34 mouse cellular contexts compared by ENCODE assay signal in genomic region chr1:136103696-136104095, GRCm38 (mm10). TPM values are rescaled to one million over a fixed set of nuclear protein-coding genes. Genes with fewer than 3 reads are reported as not detected.
DNase-seq lines count a peak whose midpoint lies in the region; ATAC-seq and TF ChIP-seq lines count a peak whose summit lies in the region.
"Had no signal": no experiment of that assay in that cellular context is flagged by ENCODE, and none has a peak within 500 bp of the region (broad histone marks: within the 10 kb centered on the region; RNA-seq: fewer than 3 reads in every experiment).

No protein-coding gene starts in this region.

- H3K4me2 ChIP-seq in forebrain, embryonic 12.5 days, result no peak overlapping the region
- H3K4me2 ChIP-seq in forebrain, embryonic 11.5 days (ENCODE audit: low read depth, low read length, severe bottlenecking), result no peak overlapping the region
- no peak overlapping the region; the same call in 1 of the 2 replicates for H3K4me2 ChIP-seq in forebrain, embryonic 16.5 days (ENCODE audit: low read length)
- H3K4me2 ChIP-seq: embryonic facial prominence, embryonic 15.5 days; heart, embryonic 12.5 days; limb, embryonic 13.5 days; liver, embryonic 15.5 days; lung, embryonic 15.5 days; midbrain, embryonic 11.5 days; neural tube, embryonic 15.5 days; stomach, embryonic 15.5 days had no signal

- no peaks in the 10 kb centered on the region for H3K36me3 ChIP-seq in forebrain, embryonic 12.5 days (replicated peaks)
- H3K36me3 ChIP-seq in forebrain, embryonic 11.5 days (ENCODE audit: control insufficient read depth, insufficient read depth, low read length), result no peaks in the 10 kb centered on the region
- no peaks in the 10 kb centered on the region for H3K36me3 ChIP-seq in forebrain, embryonic 16.5 days (ENCODE audit: control insufficient read depth, insufficient read depth)
- H3K36me3 ChIP-seq: embryonic facial prominence, embryonic 10.5 days; embryonic facial prominence, embryonic 15.5 days; heart, embryonic 12.5 days; limb, embryonic 13.5 days; liver, embryonic 15.5 days; lung, embryonic 15.5 days; neural tube, embryonic 15.5 days; stomach, embryonic 15.5 days had no signal

- DNase-seq in forebrain, embryonic 11.5 days (ENCODE audit: low spot score), result no peak
- peak; percentile 75 for DNase-seq in left cerebral cortex, postnatal 4 days
- DNase-seq in left cerebral cortex, adult 11 months (ENCODE audit: low spot score), result no peak
- peak; percentile 49 for DNase-seq in brain, embryonic 14.5 days (ENCODE audit: low read depth)
- no peak for DNase-seq in kidney, postnatal 4 days
- DNase-seq: adrenal gland, postnatal 10 days; cerebellum, adult 11 months; cerebellum, adult 9-11 months; gastrocnemius, adult 2 months; heart, adult 2 months; heart, postnatal 4 days; kidney, adult 11 months; kidney, postnatal 14 days; right cerebral cortex, postnatal 25 days had no signal

- no peaks in the 10 kb centered on the region for H3K27me3 ChIP-seq in forebrain, embryonic 12.5 days
- no peaks in the 10 kb centered on the region for H3K27me3 ChIP-seq in forebrain, embryonic 11.5 days (ENCODE audit: control insufficient read depth, insufficient read depth, low read length)
- H3K27me3 ChIP-seq in forebrain, embryonic 16.5 days (replicated peaks; ENCODE audit: control insufficient read depth, insufficient read depth, low read length), result no peaks in the 10 kb centered on the region
- H3K27me3 ChIP-seq: liver, embryonic 15.5 days; neural tube, embryonic 15.5 days; stomach, embryonic 15.5 days had no signal

- ATAC-seq in forebrain, embryonic 12.5 days (ENCODE audit: low FRiP score), result 0 out of 2 replicates have a peak, but pooled peaks have one; percentile 15
- no peak for ATAC-seq in forebrain, embryonic 11.5 days (replicated peaks; ENCODE audit: low FRiP score)
- peak; percentile 30; the same call in 1 of the 2 replicates for ATAC-seq in forebrain, embryonic 16.5 days
- ATAC-seq: Patski had no signal

- intact Hi-C loops in left cerebral cortex, postnatal 4 days (cut with DNase I), result no loop called here

- 81% methylated on average over 7 of the region's 7 CpGs for WGBS in forebrain, embryonic 12.5 days
- 88% methylated on average over 7 of the region's 7 CpGs for WGBS in forebrain, embryonic 11.5 days
- WGBS in forebrain, embryonic 16.5 days, result 48% methylated on average over 7 of the region's 7 CpGs

- TF ChIP-seq POLR2A in brain, embryonic 14.5 days (IDR thresholded peaks at IDR 0.05; ENCODE audit: borderline replicate concordance, extremely low read depth, insufficient read depth, insufficient read length, poor library complexity, severe bottlenecking), result no peak

- H3K4me3 ChIP-seq in forebrain, embryonic 12.5 days (replicated peaks), result no peak overlapping the region
- no peak overlapping the region for H3K4me3 ChIP-seq in forebrain, embryonic 11.5 days (ENCODE audit: low read depth, low read length)
- no peak overlapping the region for H3K4me3 ChIP-seq in forebrain, embryonic 16.5 days (replicated peaks; ENCODE audit: low read length)
- H3K4me3 ChIP-seq: embryonic facial prominence, embryonic 10.5 days; embryonic facial prominence, embryonic 15.5 days; gastrocnemius, adult 2 months; heart, adult 2 months; heart, embryonic 12.5 days; left cerebral cortex, adult 2 months; limb, embryonic 13.5 days; liver, embryonic 15.5 days; lung, embryonic 15.5 days; neural tube, embryonic 15.5 days; stomach, embryonic 15.5 days had no signal

- 0 out of 2 replicates have a peak overlapping the region, but pooled peaks have one; percentile 2 for H3K27ac ChIP-seq in forebrain, embryonic 12.5 days
- H3K27ac ChIP-seq in forebrain, embryonic 11.5 days (ENCODE audit: low read depth, low read length), result no peak overlapping the region
- H3K27ac ChIP-seq in forebrain, embryonic 16.5 days (ENCODE audit: low read length), result peak overlapping the region; percentile 89
- H3K27ac ChIP-seq: embryonic facial prominence, embryonic 10.5 days; embryonic facial prominence, embryonic 15.5 days; heart, adult 2 months; left cerebral cortex, adult 2 months; limb, embryonic 13.5 days; liver, embryonic 15.5 days; lung, embryonic 15.5 days; neural tube, embryonic 15.5 days; stomach, embryonic 15.5 days had no signal

- peaks cover 16% of the 10 kb centered on the region; the same call in 1 of the 2 replicates for H3K4me1 ChIP-seq in forebrain, embryonic 12.5 days
- H3K4me1 ChIP-seq in forebrain, embryonic 11.5 days (replicated peaks; ENCODE audit: control insufficient read depth, insufficient read depth, low read length), result 0 out of 2 replicates have a peak, but pooled peaks cover 2% of the 10 kb centered on the region
- H3K4me1 ChIP-seq in forebrain, embryonic 16.5 days (replicated peaks; ENCODE audit: control insufficient read depth, insufficient read depth, low read length), result peaks cover 35% of the 10 kb centered on the region
- H3K4me1 ChIP-seq: limb, embryonic 13.5 days; lung, embryonic 15.5 days; stomach, embryonic 15.5 days had no signal

- no peaks in the 10 kb centered on the region for H3K9me3 ChIP-seq in forebrain, embryonic 12.5 days
- H3K9me3 ChIP-seq in forebrain, embryonic 11.5 days (ENCODE audit: control insufficient read depth, low read length), result no peaks in the 10 kb centered on the region
- H3K9me3 ChIP-seq in forebrain, embryonic 16.5 days (ENCODE audit: control insufficient read depth, low read length), result no peaks in the 10 kb centered on the region
- H3K9me3 ChIP-seq: embryonic facial prominence, embryonic 10.5 days; embryonic facial prominence, embryonic 15.5 days; heart, embryonic 12.5 days; liver, embryonic 15.5 days; lung, embryonic 15.5 days; neural tube, embryonic 15.5 days; stomach, embryonic 15.5 days had no signal

- no peak overlapping the region for H3K9ac ChIP-seq in forebrain, embryonic 12.5 days
- H3K9ac ChIP-seq in forebrain, embryonic 11.5 days (ENCODE audit: low read length), result no peak overlapping the region
- no peak overlapping the region for H3K9ac ChIP-seq in forebrain, embryonic 16.5 days (replicated peaks; ENCODE audit: low read depth, low read length)
- H3K9ac ChIP-seq: embryonic facial prominence, embryonic 15.5 days; heart, embryonic 12.5 days; limb, embryonic 13.5 days; liver, embryonic 15.5 days; lung, embryonic 15.5 days; neural tube, embryonic 15.5 days; stomach, embryonic 15.5 days had no signal

- no peak for TF ChIP-seq CTCF in brain, embryonic 14.5 days (IDR thresholded peaks at IDR 0.05; ENCODE audit: borderline replicate concordance, extremely low read depth, insufficient read depth, insufficient read length)

RNA-seq across cellular contexts. Expression of gene Kif21b, which starts 27.5 kb away (rescaled TPM):
- 45.7 and 47.7 TPM in 2 replicates for polyA plus RNA-seq in forebrain, embryonic 12.5 days (2016; fragmentation: Nextera tagmentation; extraction: Ambion mirVana)
- 16.4 and 19.1 TPM in 2 replicates for polyA plus RNA-seq in forebrain, embryonic 11.5 days (2014; fragmentation: Nextera tagmentation; extraction: Ambion mirVana)
- 100 to 1,000 TPM; 320 to 326 TPM for total RNA-seq in left cerebral cortex, postnatal 4 days (2021)
- polyA plus RNA-seq in brain, embryonic 14.5 days (2012; rRNA removed), result 140 and 182 TPM in 2 replicates
- polyA plus RNA-seq in forebrain, embryonic 16.5 days (2015; fragmentation: Nextera tagmentation; extraction: Ambion mirVana), result 78.3 and 80.5 TPM in 2 replicates

RNA-seq across cellular contexts. Expression of gene Cacna1s, which starts 51.1 kb away (rescaled TPM):
- polyA plus RNA-seq in forebrain, embryonic 12.5 days (2016; fragmentation: Nextera tagmentation; extraction: Ambion mirVana), result 0.10 and 0.17 TPM in 2 replicates
- 0.20 and 0.36 TPM in 2 replicates for polyA plus RNA-seq in forebrain, embryonic 11.5 days (2014; fragmentation: Nextera tagmentation; extraction: Ambion mirVana)
- under 1 TPM; 0.60 to 0.95 TPM for total RNA-seq in left cerebral cortex, postnatal 4 days (2021)
- 0.40 and 0.74 TPM in 2 replicates for polyA plus RNA-seq in brain, embryonic 14.5 days (2012; rRNA removed)
- 0.32 and 0.54 TPM in 2 replicates for polyA plus RNA-seq in forebrain, embryonic 16.5 days (2015; fragmentation: Nextera tagmentation; extraction: Ambion mirVana)
- total RNA-seq: megakaryocyte progenitor cell, adult 5-6 weeks; MEL had no signal
- polyA plus RNA-seq: kidney, embryonic 14.5 days; Patski had no signal

RNA-seq across cellular contexts. Expression of gene Ascl5, which starts 53.1 kb away (rescaled TPM):
- not detected in 2 replicates for polyA plus RNA-seq in forebrain, embryonic 12.5 days (2016; fragmentation: Nextera tagmentation; extraction: Ambion mirVana)
- not detected in 2 replicates for polyA plus RNA-seq in forebrain, embryonic 11.5 days (2014; fragmentation: Nextera tagmentation; extraction: Ambion mirVana)
- 1 to 10 TPM; 1.2 to 1.3 TPM for total RNA-seq in left cerebral cortex, postnatal 4 days (2021)
- 0.15 and 0.30 TPM in 2 replicates for polyA plus RNA-seq in brain, embryonic 14.5 days (2012; rRNA removed)
- not detected in 2 replicates for polyA plus RNA-seq in forebrain, embryonic 16.5 days (2015; fragmentation: Nextera tagmentation; extraction: Ambion mirVana)
- total RNA-seq: adrenal gland, postnatal 10 days; gastrocnemius, adult 2 months; gastrocnemius, postnatal 4 days; heart, adult 2 months; heart, postnatal 4 days; layer of hippocampus, adult 18-20 months; megakaryocyte progenitor cell, adult 5-6 weeks; MEL; monocyte, adult 5-6 weeks had no signal
- polyA plus RNA-seq: heart, adult 2 months; heart, embryonic 12.5 days; heart, postnatal 0 days; kidney, embryonic 14.5 days; limb, embryonic 13.5 days; liver, embryonic 15.5 days; lung, embryonic 15.5 days; midbrain, embryonic 11.5 days; neural tube, embryonic 15.5 days; Patski had no signal

Comparison
In these comparisons a context has a peak if more than half of its experiments do, and no peak if none do; other contexts are left out.
1. DNase-seq: peak in left cerebral cortex, postnatal 4 days (single experiment) and brain, embryonic 14.5 days (single experiment); none in forebrain, embryonic 11.5 days (single experiment), left cerebral cortex, adult 11 months (single experiment) and kidney, postnatal 4 days (0 of 2).